Comparison of ENCODE assay signal across 12 mouse cellular contexts in the genomic region with DNA sequence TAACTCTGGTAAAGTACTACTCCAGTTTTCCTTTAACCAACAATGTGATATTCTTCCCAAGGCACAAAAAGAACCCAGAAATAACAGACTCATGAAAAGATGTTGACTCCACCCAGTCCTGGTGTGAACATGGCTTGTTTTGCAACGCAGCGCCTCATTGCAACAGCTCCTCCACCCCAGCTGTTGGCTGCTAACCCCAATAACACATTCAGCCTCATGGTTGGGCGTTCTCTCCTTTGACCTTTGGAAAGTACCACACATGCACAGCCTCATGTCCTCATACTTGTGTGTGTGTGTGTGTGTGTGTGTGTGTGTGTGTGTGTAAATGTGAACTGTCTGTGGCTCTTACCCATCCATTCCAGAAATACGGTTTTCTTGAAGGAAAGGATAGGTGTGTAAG. TPM values are rescaled to one million over a fixed set of nuclear protein-coding genes. Genes with fewer than 3 reads are reported as not detected.
DNase-seq lines count a peak whose midpoint lies in the region; ATAC-seq and TF ChIP-seq lines count a peak whose summit lies in the region.
"Had no signal": no experiment of that assay in that cellular context is flagged by ENCODE, and none has a peak within 500 bp of the region (broad histone marks: within the 10 kb centered on the region; RNA-seq: fewer than 3 reads in every experiment).

No protein-coding gene starts in this region.

- no peak overlapping the region for H3K9ac ChIP-seq in lung, postnatal 0 days (replicated peaks; ENCODE audit: low read depth)
- H3K9ac ChIP-seq in midbrain, embryonic 15.5 days: no peak overlapping the region
- H3K9ac ChIP-seq: limb, embryonic 13.5 days had no signal

- H3K4me2 ChIP-seq in lung, postnatal 0 days (replicated peaks; ENCODE audit: low read depth, low read length): no peak overlapping the region
- no peak overlapping the region for H3K4me2 ChIP-seq in midbrain, embryonic 15.5 days
- H3K4me2 ChIP-seq: limb, embryonic 13.5 days had no signal

- H3K4me3 ChIP-seq in lung, postnatal 0 days (ENCODE audit: low read depth, low read length): no peak overlapping the region
- no peak overlapping the region for H3K4me3 ChIP-seq in embryonic facial prominence, embryonic 10.5 days
- H3K4me3 ChIP-seq in midbrain, embryonic 15.5 days: no peak overlapping the region
- H3K4me3 ChIP-seq: erythroblast, embryonic 14.5 days; limb, embryonic 13.5 days had no signal

- no peaks in the 10 kb centered on the region for H3K27me3 ChIP-seq in lung, postnatal 0 days (replicated peaks; ENCODE audit: insufficient read depth, low read length)
- H3K27me3 ChIP-seq in splenic B cell, adult 2 months (ENCODE audit: control insufficient read depth, insufficient read depth, low read length, poor library complexity, severe bottlenecking): no peaks in the 10 kb centered on the region
- H3K27me3 ChIP-seq in embryonic facial prominence, embryonic 10.5 days (replicated peaks; ENCODE audit: low read depth, poor library complexity, severe bottlenecking): no peaks in the 10 kb centered on the region
- H3K27me3 ChIP-seq in midbrain, embryonic 15.5 days (replicated peaks): no peaks in the 10 kb centered on the region
- H3K27me3 ChIP-seq: limb, embryonic 13.5 days had no signal

- TF ChIP-seq EP300 in lung, postnatal 0 days (IDR thresholded peaks at IDR 0.05): no peak

- peak; percentile 47 for ATAC-seq in lung, postnatal 0 days
- ATAC-seq in midbrain, embryonic 15.5 days (replicated peaks): no peak

- WGBS in lung, postnatal 0 days: 78% methylated on average over 4 of the region's 4 CpGs
- WGBS in embryonic facial prominence, embryonic 10.5 days: 93% methylated on average over 4 of the region's 4 CpGs
- WGBS in midbrain, embryonic 15.5 days: 92% methylated on average over 4 of the region's 4 CpGs

- H3K4me1 ChIP-seq in lung, postnatal 0 days (ENCODE audit: insufficient read depth, low read depth, low read length): no peaks in the 10 kb centered on the region
- H3K4me1 ChIP-seq in embryonic facial prominence, embryonic 10.5 days: no peaks in the 10 kb centered on the region
- no peaks in the 10 kb centered on the region for H3K4me1 ChIP-seq in midbrain, embryonic 15.5 days
- H3K4me1 ChIP-seq: limb, embryonic 13.5 days had no signal

- no peak for TF ChIP-seq CTCF in lung, postnatal 0 days (IDR thresholded peaks at IDR 0.05)

- no peak overlapping the region for H3K27ac ChIP-seq in lung, postnatal 0 days (ENCODE audit: low read length)
- no peak overlapping the region for H3K27ac ChIP-seq in embryonic facial prominence, embryonic 10.5 days (replicated peaks)
- no peak overlapping the region for H3K27ac ChIP-seq in midbrain, embryonic 15.5 days
- H3K27ac ChIP-seq: kidney, postnatal 0 days; limb, embryonic 13.5 days had no signal

- DNase-seq in adrenal gland, adult 8-10 months: peak; percentile 3
- DNase-seq in adrenal gland, adult (ENCODE audit: inconsistent age in 2 of 2, low spot score in 1 of 2): no peak
- peak; percentile 44 for DNase-seq in thymus, postnatal 4 days
- DNase-seq in thymus, postnatal 25 days: no peak
- peak; percentile 40 for DNase-seq in lung, postnatal 0 days (ENCODE audit: low spot score)
- DNase-seq in splenic B cell, adult 2 months (ENCODE audit: low read depth, low spot score): peak; percentile 20
- DNase-seq in embryonic facial prominence, embryonic 10.5 days (ENCODE audit: low spot score): no peak
- DNase-seq: cerebellum, adult 9-11 months had no signal

- no peaks in the 10 kb centered on the region for H3K9me3 ChIP-seq in lung, postnatal 0 days (ENCODE audit: low read length)
- H3K9me3 ChIP-seq in embryonic facial prominence, embryonic 10.5 days: no peaks in the 10 kb centered on the region
- H3K9me3 ChIP-seq in midbrain, embryonic 15.5 days: no peaks in the 10 kb centered on the region
- H3K9me3 ChIP-seq: limb, embryonic 13.5 days had no signal

- no peaks in the 10 kb centered on the region for H3K36me3 ChIP-seq in lung, postnatal 0 days (ENCODE audit: insufficient read depth, low read length)
- no peaks in the 10 kb centered on the region; the same call in 1 of the 2 replicates for H3K36me3 ChIP-seq in splenic B cell, adult 2 months (ENCODE audit: control insufficient read depth, insufficient read depth, low read length, poor library complexity, severe bottlenecking)
- no peaks in the 10 kb centered on the region for H3K36me3 ChIP-seq in embryonic facial prominence, embryonic 10.5 days (replicated peaks)
- no peaks in the 10 kb centered on the region for H3K36me3 ChIP-seq in midbrain, embryonic 15.5 days (replicated peaks)
- H3K36me3 ChIP-seq: limb, embryonic 13.5 days had no signal

RNA-seq across cellular contexts. Expression of gene Apbb1ip, which starts 37.0 kb away (rescaled TPM):
- 1 to 10 TPM; 3.1 to 6.2 (median 5.0) TPM for total RNA-seq in adrenal gland, adult 8-10 months (2022)
- polyA plus RNA-seq in lung, postnatal 0 days (2015; fragmentation: Nextera tagmentation; extraction: Ambion mirVana): 5.3 and 5.5 TPM in 2 replicates
- polyA plus RNA-seq in embryonic facial prominence, embryonic 10.5 days (2016; fragmentation: Nextera tagmentation; extraction: Ambion mirVana): 1.6 and 1.8 TPM in 2 replicates
- 0.71 and 0.98 TPM in 2 replicates for polyA plus RNA-seq in midbrain, embryonic 15.5 days (2015; fragmentation: Nextera tagmentation; extraction: Ambion mirVana)

Comparison
In these comparisons a context has a peak if more than half of its experiments do, and no peak if none do; other contexts are left out.
1. DNase-seq: peak in adrenal gland, adult 8-10 months (single experiment), thymus, postnatal 4 days (single experiment), lung, postnatal 0 days (single experiment) and splenic B cell, adult 2 months (single experiment); none in adrenal gland, adult (0 of 2), thymus, postnatal 25 days (single experiment) and embryonic facial prominence, embryonic 10.5 days (single experiment).